Mouse (Mus musculus): ENCODE measurements at regions not wholly inside any gene's neighbourhood (a gene's known extent, or its start where the extent isn't known, plus 50 kb on each side); places are given as distances from the start of the nearest gene placed in this dataset.

DNA sequence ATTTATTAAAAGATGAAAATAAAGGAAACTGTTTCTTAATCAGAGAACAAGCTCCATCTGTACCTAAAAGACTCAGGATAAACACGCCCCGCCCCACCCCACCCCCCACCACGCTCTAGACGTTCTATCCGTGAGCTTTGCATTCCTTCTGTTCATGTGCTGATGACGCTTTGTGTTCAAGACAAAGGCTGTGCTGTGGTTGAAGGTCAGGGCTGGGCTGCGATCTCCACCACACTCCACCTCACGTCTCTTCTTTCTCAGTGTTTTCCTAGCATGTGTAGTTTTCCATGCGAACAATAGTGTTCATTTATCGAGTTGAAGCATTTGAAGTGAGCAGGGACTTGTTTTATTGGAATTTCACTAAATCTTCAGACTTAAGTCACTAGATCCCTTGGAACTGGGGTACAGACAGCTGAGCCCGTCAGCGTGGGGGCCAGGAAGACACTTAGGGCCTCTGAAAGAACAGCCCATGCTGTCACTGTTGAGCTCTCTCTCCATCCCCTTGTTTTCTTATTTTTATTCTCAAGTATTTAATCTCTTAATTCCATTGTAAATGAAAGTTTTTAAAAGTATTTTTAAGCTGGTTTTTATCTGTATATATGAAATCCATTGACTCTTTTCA is 148.1 kb upstream of the Olig3 start:
- TF ChIP-seq CTCF (IDR thresholded peaks at IDR 0.05) (no peak), EP300 (IDR thresholded peaks at IDR 0.05) (no peak)

All from lung, postnatal 0 days (tissue).